Mouse (Mus musculus): ENCODE results near the gene Midn. TPM values are rescaled to one million over a fixed set of nuclear protein-coding genes. Genes with fewer than 3 reads are reported as not detected.
"Not testable (repeated sequence)": the region's sequence is repeated elsewhere in the genome, so short reads cannot be mapped to it uniquely, and the experiment has no call there.

The Midn gene
- polyA plus RNA-seq, 2 experiments from 2014 or later: 4.6 to 8.2 TPM

DNA sequence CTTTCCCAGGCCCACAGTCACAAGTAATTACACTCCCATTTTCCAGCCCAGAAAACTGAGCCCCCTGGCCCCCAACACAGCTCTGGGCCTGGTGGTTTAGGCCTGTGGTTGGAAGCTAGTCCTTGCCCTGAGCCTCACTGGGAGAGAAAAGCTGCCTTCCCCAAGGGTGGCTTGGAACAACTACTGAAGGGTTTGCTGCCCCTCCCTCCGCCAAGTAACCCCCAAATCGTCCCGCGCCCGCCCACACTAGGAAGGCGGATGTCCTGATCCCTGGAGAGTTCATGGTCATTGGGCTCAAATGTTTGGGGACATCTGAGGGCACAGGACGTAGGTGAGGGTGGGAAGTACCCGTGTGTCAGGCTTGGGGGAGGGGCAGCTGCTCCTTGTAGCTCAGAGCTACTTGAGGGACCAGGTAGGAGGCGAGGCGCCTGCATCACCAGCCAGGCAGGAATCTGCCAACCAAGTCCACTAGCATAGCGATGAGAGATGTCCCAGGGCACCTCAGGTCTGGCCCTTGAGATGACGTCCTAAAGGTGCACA lies 11.0 kb downstream of the Midn start:
- ATAC-seq: peak; percentile 5

DNA sequence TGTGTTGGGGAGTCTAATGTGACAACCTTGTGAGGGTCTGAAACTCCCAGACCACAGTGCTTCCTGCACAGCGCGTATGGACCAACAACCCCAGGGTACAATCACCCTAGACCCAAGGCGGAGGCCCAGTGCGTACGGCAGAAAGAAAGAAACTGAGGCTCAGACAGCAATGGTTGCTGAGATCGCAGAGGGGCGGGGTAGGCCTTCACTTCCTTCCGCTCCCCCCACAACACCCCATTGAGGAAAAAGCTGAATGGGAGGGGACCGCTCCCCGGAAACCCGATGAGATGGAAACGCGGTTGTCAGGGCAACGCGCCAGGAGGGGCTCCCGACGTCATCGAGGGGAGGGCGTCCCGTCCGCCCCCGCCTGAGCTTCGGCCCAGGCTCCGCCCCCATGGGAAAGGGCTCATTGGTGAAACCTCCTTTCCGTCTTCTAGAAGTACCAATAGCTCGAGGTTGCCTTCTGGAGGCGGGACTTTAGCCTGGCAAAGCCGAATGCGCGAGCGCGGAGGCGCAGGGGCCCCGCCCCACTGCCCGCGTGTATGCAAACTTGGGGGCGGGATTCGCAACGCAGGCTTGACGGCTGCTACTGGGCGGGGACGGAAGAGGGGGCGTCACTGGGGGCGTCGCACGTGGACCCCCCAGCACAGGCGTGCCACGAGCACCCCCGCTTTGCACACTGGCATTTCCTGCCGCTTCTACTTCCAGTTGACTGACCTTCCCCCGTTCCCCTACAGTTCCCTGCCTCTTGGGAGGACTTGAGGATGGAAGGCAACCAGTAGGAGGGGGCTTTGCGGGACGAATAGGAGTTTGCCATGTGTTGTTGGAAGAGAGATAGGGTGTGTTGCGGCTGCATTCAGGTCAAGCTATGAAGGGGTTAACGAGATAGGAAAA lies 11.7 kb downstream of the Midn start:
- peak; percentile 85 for ATAC-seq

DNA sequence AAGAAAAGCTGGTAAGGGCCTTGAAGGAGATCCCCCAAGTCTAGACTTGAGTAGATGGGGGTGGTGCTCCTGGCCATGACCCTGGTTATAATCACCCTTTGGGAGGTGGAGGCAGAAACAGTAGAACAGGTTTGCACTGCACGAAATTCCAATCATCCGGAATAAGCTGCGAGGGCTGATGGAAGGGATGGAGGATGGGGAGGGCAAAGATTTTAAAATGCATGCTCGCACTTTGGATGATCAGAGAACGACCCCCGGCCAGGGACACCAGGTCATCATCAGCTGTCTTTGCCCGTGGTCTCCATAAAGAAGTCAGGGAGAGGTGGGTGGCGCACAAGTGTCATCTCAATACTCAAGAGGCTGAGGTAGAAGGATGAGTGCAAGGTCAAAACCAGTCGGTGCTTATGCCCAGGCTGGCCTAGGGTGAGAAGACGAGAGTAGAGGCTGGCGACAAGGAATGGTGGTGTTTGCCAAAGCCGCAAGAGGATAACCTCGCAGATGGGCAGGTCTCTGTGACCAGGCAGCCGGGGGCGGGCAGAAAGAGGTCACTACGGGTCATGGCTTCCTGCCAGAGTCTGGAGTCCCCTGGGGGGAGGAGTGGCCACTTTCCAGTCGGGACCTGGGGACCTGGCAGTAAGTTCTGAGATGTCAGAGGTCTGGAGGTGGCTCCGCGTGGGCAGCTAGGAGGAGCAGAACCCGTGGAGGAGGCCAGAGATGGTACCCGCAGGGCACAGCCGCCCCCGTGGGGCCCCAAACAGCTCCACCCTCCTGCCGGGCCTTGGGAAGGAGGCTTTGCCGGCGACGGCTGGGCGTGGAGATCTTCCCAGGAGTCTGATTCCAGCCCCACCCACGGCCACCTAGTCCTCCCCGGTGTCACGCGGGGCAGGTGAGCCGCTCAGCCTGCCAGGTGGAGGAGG lies 12.6 kb downstream of the Midn start:
- ATAC-seq: no peak

DNA sequence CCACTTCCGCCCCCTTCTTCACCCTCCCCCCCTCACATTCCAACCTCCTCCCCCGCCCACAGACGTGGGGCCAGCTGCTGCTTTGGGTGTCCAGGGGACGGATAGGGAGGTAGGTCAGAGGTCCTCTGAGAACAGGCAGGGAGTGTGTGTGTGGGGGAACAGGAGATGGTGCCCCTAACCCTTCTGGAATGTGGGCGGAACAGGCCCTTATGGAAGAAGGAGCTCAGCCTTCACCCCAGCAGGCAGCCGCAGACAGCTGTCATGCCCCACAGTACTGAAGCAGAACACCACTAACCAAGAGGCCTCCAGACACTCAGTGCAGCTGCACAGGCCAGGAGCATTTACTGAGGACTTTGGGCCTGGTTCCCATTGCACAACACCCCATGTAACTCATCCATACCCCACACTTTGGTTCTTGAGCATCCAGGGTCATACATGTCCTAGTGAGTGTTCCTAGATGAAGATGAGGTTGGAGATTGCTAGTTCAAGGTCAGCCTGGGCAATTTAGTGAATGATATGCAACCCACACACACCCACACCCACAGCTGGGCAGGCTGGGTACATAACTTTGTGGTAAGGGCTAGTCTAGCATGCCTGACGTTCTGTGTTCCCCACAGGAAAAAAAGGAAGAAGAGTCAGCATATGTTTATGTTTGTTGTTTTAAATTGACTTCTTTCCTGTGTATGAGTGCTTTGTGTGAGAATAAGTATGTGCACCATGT lies 13.6 kb downstream of the Midn start:
- no peak for ATAC-seq

DNA sequence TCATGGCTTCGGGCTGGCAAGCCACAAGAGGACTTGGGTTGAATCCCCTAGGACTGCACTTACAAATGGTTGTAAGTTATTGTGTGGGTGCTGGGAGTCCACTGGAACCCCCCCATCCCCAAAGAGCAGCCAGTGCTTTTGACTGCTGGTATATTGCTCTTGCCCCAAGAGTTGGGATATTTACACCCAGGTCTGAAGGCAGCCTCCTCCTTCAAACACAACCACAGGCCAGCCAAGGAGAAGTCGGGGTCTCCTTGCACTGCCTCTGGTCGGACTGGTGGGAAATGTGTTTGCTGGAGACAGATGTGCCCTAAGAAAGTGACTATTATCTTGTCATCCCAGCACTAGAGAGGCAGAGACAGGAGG lies 14.2 kb downstream of the Midn start:
- no peak for ATAC-seq

DNA sequence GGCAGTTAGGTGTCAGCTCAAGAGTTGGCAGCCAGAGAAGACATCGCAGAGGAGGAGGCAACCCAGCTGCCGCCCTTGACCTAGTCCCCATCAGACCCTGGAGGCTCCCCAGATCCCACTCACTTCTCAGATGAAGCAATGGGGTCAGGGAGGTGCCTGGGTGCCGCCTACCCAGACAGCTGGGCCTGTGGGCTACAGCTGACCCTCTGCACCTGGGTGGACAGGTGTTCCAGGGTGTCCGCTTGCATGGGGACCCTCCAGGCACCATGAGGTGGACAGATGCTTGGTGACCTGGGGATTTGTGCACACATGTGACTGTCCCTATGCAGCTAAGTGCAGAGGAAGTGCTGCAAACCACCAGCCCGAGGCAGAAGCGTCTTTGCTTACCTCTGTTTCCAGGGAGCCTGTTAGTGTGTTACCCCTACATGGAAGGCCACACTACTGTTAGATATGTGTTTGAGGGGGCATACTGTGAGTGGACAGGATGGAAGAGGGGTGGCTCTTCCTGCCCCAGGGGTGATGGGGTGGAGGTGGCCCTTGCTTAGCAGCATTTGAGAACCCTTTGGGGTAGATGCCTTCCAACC lies 14.7 kb downstream of the Midn start:
- ATAC-seq: no peak

DNA sequence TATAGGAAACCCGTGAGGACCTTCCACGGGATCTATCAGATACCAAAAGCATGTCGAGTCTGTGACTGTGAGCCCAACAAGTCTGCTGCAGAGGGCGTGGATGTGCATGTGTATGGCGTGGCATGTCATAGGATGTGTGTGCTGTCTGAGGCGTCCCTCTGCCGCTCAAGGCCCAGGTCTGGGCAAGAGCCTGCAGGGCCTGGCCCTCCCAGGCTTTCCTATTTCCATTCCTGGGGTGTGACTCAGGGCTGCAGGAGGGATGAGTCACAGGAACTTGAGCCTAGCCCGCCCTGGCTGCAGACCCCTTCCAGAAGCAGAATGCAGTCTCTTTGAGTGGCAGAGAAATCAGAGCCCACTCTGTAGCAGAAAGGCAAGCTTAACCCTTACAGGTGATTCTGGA lies 15.6 kb downstream of the Midn start:
- ATAC-seq: no peak

DNA sequence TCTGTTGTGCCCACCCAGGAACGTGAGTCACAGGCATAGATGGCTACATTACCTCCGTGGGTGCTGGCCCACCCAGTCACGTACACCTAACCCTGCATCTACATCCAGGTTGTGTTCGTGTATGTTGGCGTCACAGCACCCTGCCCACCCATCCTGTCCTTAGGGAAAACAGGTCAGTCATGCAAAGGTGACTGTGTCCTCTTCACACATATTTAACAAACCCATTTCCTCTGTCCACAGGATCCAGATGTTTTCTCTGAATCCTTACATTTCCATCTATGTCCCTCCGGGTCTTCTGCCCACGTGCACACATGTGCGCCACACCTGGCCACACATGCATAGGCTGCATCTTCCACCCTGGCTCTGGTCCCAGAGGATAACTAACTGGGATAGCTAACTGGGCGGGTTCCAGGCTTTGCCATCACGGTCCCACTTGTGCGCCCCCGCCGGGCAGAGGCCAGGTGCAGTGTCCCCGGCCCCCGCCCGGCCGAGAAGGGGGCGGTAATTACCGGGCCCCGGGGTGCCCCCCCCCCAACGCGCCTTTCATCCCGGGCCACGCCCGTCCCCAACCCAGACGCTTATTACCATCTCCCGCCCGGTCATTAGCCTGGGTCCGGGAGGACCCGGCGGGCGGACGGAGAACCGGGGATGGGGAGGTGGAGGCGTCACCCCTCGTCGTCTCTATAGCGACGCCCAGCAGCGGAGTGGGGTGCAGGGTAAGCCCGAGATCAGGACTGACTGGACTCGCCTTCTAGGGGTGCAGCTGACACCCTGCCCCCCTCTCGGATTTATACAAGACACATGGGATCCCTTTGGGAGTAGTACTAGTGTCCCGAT lies 16.3 kb downstream of the Midn start:
- ATAC-seq: no peak

DNA sequence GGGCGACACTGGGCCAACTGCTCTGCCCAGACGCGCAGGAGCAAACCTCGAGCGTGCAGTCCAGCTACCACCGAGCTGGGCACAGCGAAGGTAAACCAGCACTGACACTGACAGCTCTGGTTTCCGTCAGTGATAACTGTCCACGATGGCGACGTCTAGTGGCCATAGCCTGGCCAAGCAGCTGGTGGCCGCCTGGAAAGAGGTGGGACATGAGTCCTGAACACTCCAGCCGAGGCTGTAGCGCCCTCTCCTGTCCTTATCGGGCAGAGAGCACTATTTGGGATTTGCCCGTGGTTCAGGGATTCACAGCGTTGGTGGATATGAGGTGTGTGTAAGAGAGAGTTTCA lies 16.9 kb downstream of the Midn start:
- peak; percentile 32 for ATAC-seq

DNA sequence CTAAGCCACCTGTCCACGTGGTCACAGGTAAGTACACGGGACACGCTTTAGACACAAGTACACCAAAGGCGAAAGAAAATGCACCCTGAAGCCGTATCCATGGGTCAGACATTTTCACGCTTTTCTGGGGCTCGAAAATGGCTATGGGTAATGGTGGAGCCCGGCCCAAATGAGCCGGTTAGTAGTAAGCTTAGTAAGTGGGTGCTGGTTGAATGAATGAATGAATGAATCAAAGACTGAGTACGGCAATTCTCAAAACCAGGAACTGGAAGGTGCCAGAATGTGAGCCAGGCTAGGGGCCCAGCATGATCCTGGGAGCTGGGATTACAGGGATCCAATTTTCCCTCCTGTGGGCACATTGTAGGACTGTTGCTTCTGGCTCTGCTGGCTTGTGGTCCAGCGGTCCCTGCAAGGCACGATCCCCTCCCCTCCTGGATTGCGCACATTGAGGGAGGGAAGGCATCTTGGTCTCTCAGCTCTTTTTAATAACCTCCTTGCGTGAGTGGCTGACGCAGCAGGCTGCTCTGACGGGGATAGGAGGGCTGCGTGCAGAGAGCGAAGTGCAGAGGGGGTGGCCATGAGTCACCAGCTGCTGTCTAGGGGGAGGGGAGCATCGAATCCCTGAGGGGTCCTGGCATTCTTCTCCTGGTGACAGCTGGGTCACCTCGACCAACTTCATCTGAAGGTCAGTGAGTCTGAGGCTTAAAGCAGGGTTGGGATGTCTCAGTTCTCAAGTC lies 17.5 kb downstream of the Midn start, which contains the start of gene Cirbp:
Cirbp (plus strand) TSS at position 594 of the 737 bp plus-strand sequence.
- no peak for ATAC-seq

DNA sequence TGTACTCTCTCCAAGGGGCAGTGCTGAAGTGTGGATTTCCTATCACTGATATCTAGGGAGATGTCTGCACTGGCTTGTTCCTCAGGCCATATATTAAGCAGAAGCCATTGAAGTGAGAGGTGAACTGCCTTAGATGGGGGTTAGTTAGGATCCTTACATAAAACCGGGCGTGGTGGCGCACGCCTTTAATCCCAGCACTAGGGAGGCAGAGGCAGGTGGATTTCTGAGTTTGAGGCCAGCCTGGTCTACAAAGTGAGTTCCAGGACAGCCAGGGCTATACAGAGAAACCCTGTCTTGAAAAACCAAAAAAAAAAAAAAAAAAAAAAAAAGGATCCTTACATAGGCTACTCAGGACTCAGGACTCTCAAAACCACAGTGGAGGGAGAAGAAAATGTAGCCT lies 18.1 kb downstream of the Midn start:
- ATAC-seq: not testable (repeated sequence)

DNA sequence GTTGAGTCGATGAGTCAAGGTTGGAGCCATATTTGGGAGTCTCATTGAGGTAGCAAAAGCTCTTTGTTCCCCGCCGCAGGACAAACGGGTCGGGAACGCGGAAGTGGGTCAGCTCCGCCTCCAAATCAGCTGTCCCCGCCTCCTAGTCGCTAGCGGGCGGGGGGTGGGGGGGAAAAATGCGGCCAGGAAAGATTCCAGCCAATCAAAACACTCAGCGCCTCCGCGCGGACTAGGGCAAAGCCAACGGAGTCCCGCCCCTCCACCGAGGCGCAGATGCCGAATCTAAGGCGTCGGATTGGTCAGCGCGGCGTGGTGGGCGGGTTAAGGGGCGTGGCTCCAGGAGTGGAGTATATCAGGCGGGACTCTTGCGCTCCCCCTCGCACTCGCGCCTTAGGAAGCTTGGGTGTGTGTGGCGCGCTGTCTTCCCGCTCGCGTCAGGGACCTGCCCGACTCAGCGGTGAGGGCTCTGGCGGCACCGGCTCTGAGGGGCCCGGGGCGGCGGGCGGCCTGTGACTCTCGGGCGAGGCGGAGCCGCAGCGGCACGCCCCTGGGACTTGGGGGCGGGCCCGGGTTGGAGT lies 19.5 kb downstream of the Midn start:
- peak; percentile 88 for ATAC-seq

DNA sequence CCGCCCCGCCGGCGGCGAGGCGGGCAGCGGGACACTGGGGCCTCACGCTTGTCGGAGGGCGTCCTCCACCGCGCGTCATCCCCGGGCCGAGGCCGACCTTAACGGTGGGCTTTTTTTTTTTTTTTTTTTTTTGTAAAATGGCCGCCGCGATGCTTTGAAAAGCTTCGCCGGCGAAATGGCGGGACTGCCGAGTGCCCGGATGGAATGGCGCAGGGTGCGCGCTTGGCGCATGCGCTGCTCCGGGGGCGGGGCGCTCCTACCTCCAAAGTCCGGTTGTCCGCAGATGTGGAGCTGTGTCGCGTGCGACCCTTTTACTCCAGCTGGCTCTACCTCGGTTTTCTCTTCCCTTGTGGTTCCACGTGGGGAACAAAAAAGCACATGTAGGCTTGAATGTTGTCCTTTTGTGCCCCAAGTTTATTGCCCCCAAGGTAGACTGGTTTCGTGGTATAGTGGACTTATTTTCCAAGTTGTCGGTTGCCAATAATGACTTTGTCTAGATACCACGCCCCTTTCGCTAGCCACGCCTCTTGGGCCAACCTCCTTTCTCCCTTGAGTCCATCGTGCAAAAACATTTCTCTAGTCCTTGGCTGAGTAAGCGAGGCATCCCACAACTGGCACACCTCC lies 20.1 kb downstream of the Midn start:
- no peak for ATAC-seq

DNA sequence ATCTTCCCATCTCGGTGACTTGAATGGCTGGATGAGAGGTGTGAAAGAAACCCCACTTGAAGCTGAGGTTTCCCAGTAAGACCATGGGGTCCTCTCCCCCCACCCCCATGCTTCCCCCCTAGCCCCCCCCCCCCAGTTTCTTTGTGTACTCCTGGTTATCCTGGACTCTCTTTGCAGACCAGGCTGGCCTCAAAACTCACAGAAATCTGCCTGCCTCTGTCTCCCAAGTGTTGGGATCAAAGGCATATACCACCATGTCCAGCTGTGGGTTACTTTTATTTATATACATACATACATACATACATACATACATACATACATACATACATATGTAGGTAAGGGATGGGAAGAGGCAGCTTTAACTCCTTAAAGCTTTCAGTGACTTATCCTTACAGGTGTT lies 21.0 kb downstream of the Midn start:
- ATAC-seq: no peak

DNA sequence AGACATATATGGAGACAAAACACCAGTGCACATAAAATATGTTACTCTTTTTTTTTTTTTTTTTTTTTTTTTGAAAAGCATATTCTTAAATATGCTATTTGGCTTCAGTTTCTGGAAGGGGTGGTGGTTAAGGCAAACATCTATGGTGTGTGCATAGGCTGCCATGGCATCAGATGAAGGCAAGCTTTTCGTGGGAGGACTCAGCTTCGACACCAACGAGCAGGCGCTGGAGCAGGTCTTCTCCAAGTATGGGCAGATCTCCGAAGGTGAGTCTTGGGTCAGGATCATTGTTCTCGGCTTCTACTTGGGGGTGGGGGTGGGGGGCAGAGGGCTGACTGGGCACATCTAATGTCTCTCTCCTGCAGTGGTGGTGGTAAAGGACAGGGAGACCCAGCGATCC lies 21.6 kb downstream of the Midn start:
- ATAC-seq: no peak

DNA sequence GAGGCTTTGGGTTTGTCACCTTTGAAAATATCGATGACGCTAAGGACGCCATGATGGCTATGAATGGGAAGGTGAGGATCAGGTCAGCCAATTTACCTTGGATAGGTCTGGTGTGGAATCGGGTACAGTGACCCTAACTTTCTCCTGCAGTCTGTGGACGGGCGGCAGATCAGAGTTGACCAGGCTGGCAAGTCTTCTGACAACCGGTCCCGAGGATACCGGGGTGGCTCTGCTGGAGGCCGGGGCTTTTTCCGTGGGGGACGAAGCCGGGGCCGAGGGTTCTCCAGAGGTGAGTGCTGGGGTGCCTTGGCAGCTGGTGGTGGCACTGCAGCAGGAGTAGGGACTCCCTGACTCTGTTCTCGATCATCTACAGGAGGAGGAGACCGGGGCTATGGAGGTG lies 22.0 kb downstream of the Midn start:
- no peak for ATAC-seq

DNA sequence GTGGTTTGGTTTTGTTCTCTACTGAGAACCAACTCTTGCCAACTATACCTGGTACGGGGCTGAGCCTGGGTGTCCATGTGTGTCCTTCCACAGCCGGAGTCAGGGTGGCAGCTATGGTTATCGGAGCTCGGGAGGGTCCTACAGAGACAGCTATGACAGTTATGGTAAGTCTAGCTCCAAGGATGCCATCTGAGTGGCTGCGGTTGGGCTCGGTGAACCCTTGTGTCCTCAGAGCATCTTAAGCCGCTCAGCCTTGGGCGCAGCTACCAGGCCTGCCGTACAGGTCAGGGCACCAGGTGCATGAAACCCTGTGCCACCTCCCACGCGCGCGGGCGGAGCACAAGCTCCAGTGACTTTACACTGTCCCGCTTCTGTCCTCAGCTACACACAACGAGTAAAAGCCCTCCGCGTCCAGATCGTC lies 22.5 kb downstream of the Midn start:
- ATAC-seq: no peak

DNA sequence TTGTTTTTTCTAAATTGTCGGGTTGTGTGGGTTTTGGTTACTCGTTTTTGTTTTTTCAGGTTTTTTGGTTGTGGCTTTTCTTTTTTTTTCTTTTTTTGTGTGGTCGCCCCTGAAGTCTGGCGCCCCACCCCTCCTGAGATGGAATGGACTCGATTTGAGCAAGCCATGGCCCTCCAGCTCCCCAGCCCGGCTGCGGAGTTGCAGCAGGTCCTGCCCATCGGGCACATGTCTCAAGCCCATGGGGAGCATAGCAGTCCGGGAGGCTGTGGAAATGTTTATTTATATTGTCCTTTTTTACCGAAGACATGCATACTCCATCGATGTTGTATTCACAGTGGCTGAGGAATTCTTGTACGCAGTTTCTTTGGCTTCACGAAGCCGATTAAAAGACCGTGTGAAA lies 23.2 kb downstream of the Midn start:
- no peak for ATAC-seq

DNA sequence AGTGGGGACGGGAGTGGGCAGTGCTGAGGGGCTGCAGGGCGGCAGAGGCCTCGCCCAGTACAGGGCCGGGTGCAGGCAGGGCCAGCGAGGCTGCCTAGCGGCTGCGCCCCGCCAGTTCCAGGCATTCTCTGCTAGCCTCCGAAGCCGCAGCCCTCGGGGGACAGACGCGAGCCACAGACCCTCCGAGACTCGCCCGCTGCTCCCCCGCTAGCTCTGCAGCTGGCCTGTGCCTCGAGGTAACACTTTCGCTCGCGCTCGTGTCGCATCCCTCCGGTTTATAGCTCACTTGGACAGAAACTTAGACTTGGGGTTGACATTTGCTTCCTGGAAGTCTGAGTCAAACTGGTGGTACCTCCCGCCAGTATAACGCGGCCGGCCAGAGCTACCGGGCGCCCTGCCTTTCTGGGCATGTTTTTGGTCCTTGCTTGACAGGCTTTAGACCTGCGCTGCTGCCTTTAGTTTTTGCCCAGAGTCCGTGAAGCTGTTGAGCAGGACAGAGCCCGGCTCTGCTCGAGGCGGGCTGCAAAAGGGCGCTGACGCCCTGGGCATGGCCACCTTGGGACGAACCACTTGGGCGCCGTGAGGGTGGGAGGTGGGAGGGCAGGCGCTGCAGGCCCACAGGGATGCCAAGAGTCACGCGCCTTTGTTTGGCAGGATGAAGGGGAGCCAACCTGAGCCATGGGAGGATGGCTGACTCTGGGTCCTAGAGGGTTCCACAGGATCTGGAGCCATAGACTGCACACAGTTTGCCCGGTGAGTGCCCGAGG lies 23.9 kb downstream of the Midn start:
- no peak for ATAC-seq

Measured in CD4-positive, CD25-positive, alpha-beta regulatory T cell, adult 4 months (primary cell).